ENCODE assay signal across 8 mouse cellular contexts in the genomic region with DNA sequence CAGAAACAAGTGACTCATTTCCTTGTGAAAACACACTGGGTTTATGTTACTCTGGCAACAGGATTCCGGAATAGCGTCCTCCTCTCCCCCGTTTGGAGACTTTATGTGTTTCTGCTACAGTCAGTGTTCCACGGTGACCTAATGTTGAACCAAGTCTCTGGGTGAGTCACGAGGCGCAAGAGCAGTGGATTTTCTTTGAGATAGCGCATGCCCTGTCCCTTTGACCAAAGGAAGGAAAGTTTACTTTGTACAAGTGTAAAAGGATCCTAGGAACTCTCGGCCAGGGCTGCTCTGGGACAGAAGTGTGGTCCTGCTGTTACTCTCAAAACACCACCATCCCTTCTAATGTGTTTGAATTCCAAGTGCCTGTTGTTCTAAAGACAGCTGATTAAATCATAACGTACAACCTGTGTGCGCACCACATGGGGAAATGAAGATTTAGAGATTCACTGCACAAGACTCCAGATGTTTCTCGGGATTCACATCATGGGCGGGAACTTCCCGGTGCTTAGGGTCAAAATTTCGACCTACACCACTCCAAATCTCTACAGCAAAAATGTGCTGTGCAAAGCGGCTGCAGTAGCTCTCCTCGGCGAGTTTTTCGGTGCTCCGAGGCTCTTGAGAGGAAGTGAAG.
DNase-seq lines count a peak whose midpoint lies in the region; ATAC-seq lines count a peak whose summit lies in the region.

No protein-coding gene starts in this region.

- H3K27ac ChIP-seq in forebrain, embryonic 10.5 days, result 0 out of 2 replicates have a peak overlapping the region, but pooled peaks have one; percentile 11
- no peak overlapping the region for H3K27ac ChIP-seq in forebrain, embryonic 12.5 days
- H3K27ac ChIP-seq in liver, embryonic 12.5 days, result no peak overlapping the region

- peaks cover 12% of the 10 kb centered on the region for H3K4me1 ChIP-seq in forebrain, embryonic 10.5 days
- no peaks in the 10 kb centered on the region for H3K4me1 ChIP-seq in forebrain, embryonic 12.5 days
- no peaks in the 10 kb centered on the region for H3K4me1 ChIP-seq in liver, embryonic 12.5 days

- H3K27me3 ChIP-seq in forebrain, embryonic 10.5 days (ENCODE audit: poor library complexity, severe bottlenecking), result no peaks in the 10 kb centered on the region
- no peaks in the 10 kb centered on the region for H3K27me3 ChIP-seq in forebrain, embryonic 12.5 days
- no peaks in the 10 kb centered on the region for H3K27me3 ChIP-seq in liver, embryonic 12.5 days (replicated peaks)

- H3K9ac ChIP-seq in forebrain, embryonic 12.5 days, result no peak overlapping the region
- no peak overlapping the region for H3K9ac ChIP-seq in liver, embryonic 12.5 days

- H3K9me3 ChIP-seq in forebrain, embryonic 10.5 days, result no peaks in the 10 kb centered on the region
- H3K9me3 ChIP-seq in forebrain, embryonic 12.5 days, result no peaks in the 10 kb centered on the region
- no peaks in the 10 kb centered on the region for H3K9me3 ChIP-seq in liver, embryonic 12.5 days (replicated peaks)

- H3K36me3 ChIP-seq in forebrain, embryonic 10.5 days (replicated peaks), result no peaks in the 10 kb centered on the region
- H3K36me3 ChIP-seq in forebrain, embryonic 12.5 days (replicated peaks), result no peaks in the 10 kb centered on the region
- no peaks in the 10 kb centered on the region for H3K36me3 ChIP-seq in liver, embryonic 12.5 days

- H3K4me3 ChIP-seq in forebrain, embryonic 10.5 days, result no peak overlapping the region
- no peak overlapping the region for H3K4me3 ChIP-seq in forebrain, embryonic 12.5 days (replicated peaks)
- no peak overlapping the region for H3K4me3 ChIP-seq in liver, embryonic 12.5 days

- DNase-seq in forebrain, embryonic 10.5 days (ENCODE audit: extremely low spot score, low spot score), result no peak
- peak; percentile 25 for DNase-seq in c-Kit-positive CD71-negative TER-119-negative erythroid progenitor cells, embryonic 14.5 days (ENCODE audit: low read depth)
- peak; percentile 10 for DNase-seq in gonadal fat pad, adult 2 months (ENCODE audit: low read depth)
- peak; percentile 72 for DNase-seq in kidney, adult 9 months
- peak; percentile 32 for DNase-seq in ovary, postnatal 36 days (ENCODE audit: low spot score)
- no peak for DNase-seq in cerebellum, adult 9-10 months

- H3K4me2 ChIP-seq in forebrain, embryonic 12.5 days, result no peak overlapping the region
- peak overlapping the region; percentile 26; the same call in 1 of the 2 replicates for H3K4me2 ChIP-seq in liver, embryonic 12.5 days

- ATAC-seq in forebrain, embryonic 12.5 days (ENCODE audit: low FRiP score), result no peak
- ATAC-seq in liver, embryonic 12.5 days, result no peak

- WGBS in forebrain, embryonic 10.5 days, result 70% methylated on average over 19 of the region's 19 CpGs
- 78% methylated on average over 19 of the region's 19 CpGs for WGBS in forebrain, embryonic 12.5 days
- WGBS in liver, embryonic 12.5 days (ENCODE audit: insufficient replicate concordance), result 38% methylated on average over 19 of the region's 19 CpGs

Comparison
In these comparisons a context has a peak if more than half of its experiments do, and no peak if none do; other contexts are left out.
1. DNase-seq: peak in c-Kit-positive CD71-negative TER-119-negative erythroid progenitor cells, embryonic 14.5 days (single experiment), gonadal fat pad, adult 2 months (single experiment), kidney, adult 9 months (single experiment) and ovary, postnatal 36 days (single experiment); none in forebrain, embryonic 10.5 days (single experiment) and cerebellum, adult 9-10 months (single experiment).